Mouse (Mus musculus) kidney, embryonic 15.5 days (tissue): Measurements from ENCODE around the gene Actrt3. TPM values are rescaled to one million over a fixed set of nuclear protein-coding genes. Genes with fewer than 3 reads are reported as not detected.
A peak's percentile ranks its signal among the peaks of the same experiment; 100 is the strongest.

Experiments used
- ATAC-seq: fragments of 200-750 bp; cut with Nextera tagmentation; replicated peaks from 2 replicates; pipeline ENCODE4 v1.8.0; 2017; ENCODE audit warnings: moderate TSS enrichment; ENCODE audit not compliant: low FRiP score
- H3K27ac ChIP-seq: fragments of 300-500 bp; sonication (generic); 2 replicates; pipeline ENCODE4 v1.5.1; 2015; ENCODE audit warnings: mild to moderate bottlenecking, inconsistent platforms
- H3K27me3 ChIP-seq: fragments of 300-500 bp; sonication (generic); 2 replicates; pipeline ENCODE4 v1.6.1; 2015; ENCODE audit warnings: inconsistent platforms
- H3K36me3 ChIP-seq: fragments of 300-500 bp; sonication (generic); 2 replicates; pipeline ENCODE4 v1.6.1; 2015; ENCODE audit warnings: inconsistent platforms
- H3K4me1 ChIP-seq: fragments of 300-500 bp; sonication (generic); 2 replicates; pipeline ENCODE4 v1.6.1; 2015; ENCODE audit warnings: inconsistent platforms
- H3K4me2 ChIP-seq: fragments of 300-500 bp; sonication (generic); 2 replicates; pipeline ENCODE4 v1.6.1; 2015; ENCODE audit warnings: moderate library complexity, mild to moderate bottlenecking, inconsistent platforms
- H3K4me3 ChIP-seq: fragments of 300-500 bp; sonication (generic); replicated peaks from 2 replicates; pipeline ENCODE4 v1.5.1; 2015; ENCODE audit warnings: mild to moderate bottlenecking, inconsistent platforms
- H3K9ac ChIP-seq: fragments of 300-500 bp; sonication (generic); 2 replicates; pipeline ENCODE4 v1.6.1; 2015; ENCODE audit warnings: mild to moderate bottlenecking, inconsistent platforms
- H3K9me3 ChIP-seq: fragments of 300-500 bp; sonication (generic); replicated peaks from 2 replicates; pipeline ENCODE4 v1.6.1; 2016; ENCODE audit warnings: inconsistent platforms
- WGBS: fragments of 180-500 bp; shearing (Covaris S2); methylation state at CpG from one replicate; pipeline ENCODE4 v1.1.7; 2015; ENCODE audit warnings: mixed read lengths; 5-methylcytosine and 5-hydroxymethylcytosine counted together
- polyA plus RNA-seq: library from polyadenylated mRNA; unstranded; fragments of >200 nt; fragmentation: Nextera tagmentation; extraction: Ambion mirVana; gene quantifications from 2 replicates; pipeline ENCODE4 v1.2.1, GENCODE M21; 2015

The Actrt3 gene
- polyA plus RNA-seq, 1 experiment from 2014 or later = not detected

- no peaks in the 10 kb centered on the region for H3K27me3 ChIP-seq
- H3K4me1 ChIP-seq = no peaks in the 10 kb centered on the region
- no peak overlapping the region for H3K4me2 ChIP-seq
- H3K9ac ChIP-seq = no peak overlapping the region
- no peaks in the 10 kb centered on the region for H3K36me3 ChIP-seq
- no peak overlapping the region for H3K4me3 ChIP-seq
- 52% methylated on average over 6 of the region's 6 CpGs for WGBS
- ATAC-seq = no peak
- H3K9me3 ChIP-seq = no peaks in the 10 kb centered on the region
- no peak overlapping the region for H3K27ac ChIP-seq
Measured at GRCm38 (mm10) chr3:30560677-30561314, 38.9 kb downstream of the Actrt3 start.

DNA sequence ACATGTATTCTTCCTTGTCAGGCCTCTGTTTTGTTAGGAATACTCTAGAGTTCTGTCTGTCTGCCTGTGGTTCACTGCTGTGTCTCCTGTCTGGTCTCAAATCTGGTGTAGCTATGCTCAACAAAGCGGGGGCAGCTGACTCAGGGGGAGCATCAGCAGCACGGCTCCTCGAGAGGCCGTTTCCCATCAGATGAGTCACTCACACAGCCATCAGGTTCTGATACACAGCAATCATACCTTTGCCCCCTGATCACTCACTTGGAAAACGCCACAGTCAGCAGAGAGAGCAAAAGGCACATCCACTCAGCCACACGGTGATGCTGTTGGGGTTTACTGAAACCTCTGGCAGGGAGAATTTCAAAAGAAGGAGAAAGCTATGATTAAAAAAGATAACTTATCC lies 46.0 kb downstream of the Actrt3 start:
- Histone ChIP-seq H3K27ac (no peak overlapping the region), H3K27me3 (no peaks in the 10 kb centered on the region), H3K36me3 (no peaks in the 10 kb centered on the region), H3K4me1 (0 out of 2 replicates have a peak, but pooled peaks cover 3% of the 10 kb centered on the region), H3K9ac (no peak overlapping the region), H3K9me3 (no peaks in the 10 kb centered on the region), H3K4me3 (no peak overlapping the region), H3K4me2 (no peak overlapping the region)
- WGBS = 59% methylated on average over 6 of the region's 6 CpGs
- ATAC-seq = 0 out of 2 replicates have a peak, but pooled peaks have one; percentile 54

DNA sequence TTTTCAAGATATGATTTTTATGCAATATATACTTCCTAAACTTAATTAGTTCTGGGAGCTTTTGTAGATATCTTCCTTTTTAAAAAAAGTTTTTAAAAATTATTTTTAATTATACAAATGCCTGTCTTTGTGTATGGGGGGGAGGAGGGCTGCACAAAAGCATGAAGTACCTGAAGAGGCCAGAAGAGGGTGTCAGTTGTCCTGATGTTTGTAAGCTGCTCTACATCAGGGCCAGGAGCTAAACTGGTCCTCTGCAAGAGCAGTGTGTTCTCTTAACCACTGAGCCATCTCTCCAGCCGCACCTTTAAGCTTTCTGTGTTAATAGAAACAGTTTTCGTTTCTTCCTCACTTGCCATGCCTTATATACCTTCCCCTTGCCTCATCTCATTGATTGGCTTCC lies 49.5 kb downstream of the Actrt3 start:
- H3K4me1 ChIP-seq = peaks cover 16% of the 10 kb centered on the region
- no peak overlapping the region for H3K27ac ChIP-seq
- no peaks in the 10 kb centered on the region for H3K36me3 ChIP-seq
- H3K4me3 ChIP-seq = no peak overlapping the region
- H3K9ac ChIP-seq = no peak overlapping the region
- 74% methylated on average over 2 of the region's 2 CpGs for WGBS
- H3K27me3 ChIP-seq = no peaks in the 10 kb centered on the region
- no peaks in the 10 kb centered on the region for H3K9me3 ChIP-seq
- ATAC-seq = no peak
- no peak overlapping the region for H3K4me2 ChIP-seq

DNA sequence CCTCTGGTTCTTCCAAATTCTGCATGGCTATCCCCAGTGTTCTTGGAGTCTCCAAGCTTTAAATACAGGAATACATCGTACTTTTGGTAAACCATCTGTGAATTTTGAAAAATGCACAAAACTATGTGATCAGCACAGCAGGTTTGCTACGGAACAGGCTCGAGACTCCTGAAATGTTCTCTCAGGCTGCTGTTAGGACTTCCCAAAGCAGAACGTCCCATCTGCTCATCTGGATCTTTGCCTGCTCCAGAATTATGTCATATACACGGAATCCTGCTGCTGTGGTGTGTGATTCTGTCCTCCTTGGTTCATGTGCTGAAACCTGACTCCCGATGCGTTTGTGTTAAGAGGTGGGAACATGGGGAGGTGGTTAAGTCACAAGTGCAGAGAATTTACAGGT lies 50.8 kb downstream of the Actrt3 start:
- ATAC-seq = no peak
- 66% methylated on average over 7 of the region's 7 CpGs for WGBS
- no peak overlapping the region for H3K27ac ChIP-seq

GRCm38 (mm10) chr3:30547908-30548307 lies 51.8 kb downstream of the Actrt3 start, which contains the start of gene Mecom:
TSS of gene Mecom (minus strand) at chr3:30548008.
- Histone ChIP-seq H3K4me3 (no peak within 1 kb of the TSS), H3K4me2 (peak within 1 kb of the TSS; percentile 42), H3K27me3 (no peaks in the 10 kb centered on the region), H3K9me3 (no peaks in the 10 kb centered on the region), H3K36me3 (no peaks in the 10 kb centered on the region), H3K9ac (no peak within 1 kb of the TSS), H3K4me1 (peaks cover 16% of the 10 kb centered on the region), H3K27ac (no peak within 1 kb of the TSS)
- ATAC-seq = no peak
- WGBS = 66% methylated on average over 3 of the region's 3 CpGs

More for the DNA sequence above, 50.8 kb downstream of the Actrt3 start:
- no peaks in the 10 kb centered on the region for H3K27me3 ChIP-seq
- no peak overlapping the region for H3K4me2 ChIP-seq
- no peak overlapping the region for H3K4me3 ChIP-seq
- H3K36me3 ChIP-seq = no peaks in the 10 kb centered on the region
- H3K9ac ChIP-seq = no peak overlapping the region
- H3K4me1 ChIP-seq = peaks cover 18% of the 10 kb centered on the region
- H3K9me3 ChIP-seq = no peaks in the 10 kb centered on the region

Other genes with a start within 250 kb of the Actrt3 start
- gene Mecom, start 51.9 kb downstream of the Actrt3 start, polyA plus RNA-seq = 66.4 and 72.7 TPM in 2 replicates
- gene Mynn, start 2.1 kb upstream of the Actrt3 start, polyA plus RNA-seq = 34.3 and 36.0 TPM in 2 replicates
- not detected in 2 replicates for gene Lrriq4, start 44.6 kb upstream of the Actrt3 start, polyA plus RNA-seq
- 2.2 and 2.4 TPM in 2 replicates for gene Lrrc34, start 47.9 kb upstream of the Actrt3 start, polyA plus RNA-seq
- gene Lrrc31, start 99.9 kb upstream of the Actrt3 start, polyA plus RNA-seq = 0.08 and 0.18 TPM in 2 replicates
- gene Samd7, start 146.4 kb upstream of the Actrt3 start, polyA plus RNA-seq = not detected in 2 replicates
- 90.5 and 106 TPM in 2 replicates for gene Sec62, start 192.9 kb upstream of the Actrt3 start, polyA plus RNA-seq